Mouse (Mus musculus) heart, postnatal 0 days (tissue): ENCODE data around the gene Tnfrsf1b.

Source experiments
- CTCF ChIP-seq: IDR thresholded peaks from 2 replicates; pipeline ENCODE4 v1.5.1; 2016; ENCODE audit warnings: antibody characterized with exemption, control low read depth, low read depth
- EP300 ChIP-seq: IDR thresholded peaks from 2 replicates; pipeline ENCODE4 v1.6.1; 2016; ENCODE audit warnings: antibody characterized with exemption, low read depth

GRCm38 (mm10) chr4:145201424-145201823 is 45.2 kb downstream of the Tnfrsf1b start:
- TF ChIP-seq EP300 (no peak), CTCF (no peak)
